Mouse (Mus musculus) heart, adult 2 months (tissue): ENCODE results near the gene Cldn12. TPM values are rescaled to one million over a fixed set of nuclear protein-coding genes. Genes with fewer than 3 reads are reported as not detected.

Source experiments
- DNase-seq, 2 experiments: peaks; one replicate each; pipeline ENCODE4 v3.0.0; 2021
- H3K27ac ChIP-seq: fragments of 200-600 bp; 2 replicates; pipeline ENCODE4 v1.8.1; 2022
- H3K27me3 ChIP-seq: fragments of 200-500 bp; 2 replicates; pipeline ENCODE4 v1.6.1; 2012; ENCODE audit warnings: mild to moderate bottlenecking, low read length, inconsistent platforms, mixed read lengths; ENCODE audit not compliant: control insufficient read depth, insufficient read depth
- H3K36me3 ChIP-seq: fragments of 200-500 bp; 2 replicates; pipeline ENCODE4 v1.6.1; 2012; ENCODE audit warnings: low read length, inconsistent platforms; ENCODE audit not compliant: control insufficient read depth, insufficient read depth
- H3K4me1 ChIP-seq: fragments of 200-500 bp; 2 replicates; pipeline ENCODE4 v1.6.1; 2011; ENCODE audit warnings: low read length; ENCODE audit not compliant: control insufficient read depth, insufficient read depth
- H3K4me3 ChIP-seq: fragments of 200-600 bp; 2 replicates; pipeline ENCODE4 v1.8.1; 2022
- H3K79me2 ChIP-seq: fragments of 200-500 bp; replicated peaks from 2 replicates; pipeline ENCODE4 v1.6.1; 2012; ENCODE audit warnings: mild to moderate bottlenecking, inconsistent platforms, low read length, moderate library complexity, mixed read lengths; ENCODE audit not compliant: control insufficient read depth, insufficient read depth
- H3K9ac ChIP-seq: fragments of 200-500 bp; 2 replicates; pipeline ENCODE4 v1.6.1; 2012; ENCODE audit warnings: low read depth, mild to moderate bottlenecking, control low read depth, inconsistent platforms, low read length, mixed read lengths
- CTCF ChIP-seq: fragments of 200-600 bp; IDR thresholded peaks from 2 replicates; pipeline ENCODE4 v1.8.1; 2022; ENCODE audit warnings: antibody characterized with exemption, mild to moderate bottlenecking, moderate library complexity
- EP300 ChIP-seq: fragments of 200-500 bp; IDR thresholded peaks from 2 replicates; pipeline ENCODE4 v1.6.1; 2011; ENCODE audit warnings: low read depth, low read length, control low read depth; ENCODE audit not compliant: insufficient read depth
- POLR2A ChIP-seq: fragments of 200-500 bp; IDR thresholded peaks from 2 replicates; pipeline ENCODE4 v1.6.1; 2011; ENCODE audit warnings: mild to moderate bottlenecking, low read depth, low read length, control low read depth; ENCODE audit not compliant: insufficient read depth
- WGBS: fragments of 180-500 bp; shearing (Covaris S2); methylation state at CpG from one replicate; pipeline ENCODE4 v1.1.7; 2018; 5-methylcytosine and 5-hydroxymethylcytosine counted together
- intact Hi-C: fragments of 180-260 bp; cut with DNase I; formaldehyde crosslinking; loops from one replicate; pipeline ENCODE4 v1.15.1; 2025
- polyA plus RNA-seq: library from polyadenylated mRNA; depleted of rRNA; stranded (reverse); fragments of >200 nt; gene quantifications from 2 replicates; pipeline ENCODE4 v1.2.3, GENCODE M21; 2012
- total RNA-seq, 2 experiments: library from RNA; stranded (reverse); gene quantifications; 2 replicates each; pipeline ENCODE4 v1.2.3; 2021

Cldn12 gene
- total and polyA plus RNA-seq, 3 experiments = 14.6 to 23.4 (median 15.6) TPM

DNA sequence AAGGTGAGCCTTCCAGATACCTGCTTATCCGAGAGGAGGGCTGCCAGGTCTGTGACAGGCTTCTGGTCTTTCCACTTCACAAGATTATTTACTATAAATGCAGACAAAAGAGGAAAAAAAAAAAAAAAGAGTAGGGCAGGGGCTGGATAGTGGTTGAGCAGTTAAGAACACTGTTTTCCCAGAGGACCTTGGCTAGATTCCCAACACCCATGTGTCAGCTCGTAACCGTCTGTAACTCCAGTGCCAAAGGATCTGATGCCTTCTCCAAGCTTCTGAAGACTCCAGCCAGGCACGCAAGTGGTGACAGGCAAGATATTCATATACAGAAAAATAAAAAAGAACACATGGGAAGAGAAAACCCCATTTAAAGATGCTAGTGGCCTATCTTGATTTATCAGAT lies 11.4 kb downstream of the Cldn12 start:
- no peak overlapping the region for H3K9ac ChIP-seq
- intact Hi-C loops = no loop called here
- H3K79me2 ChIP-seq = no peaks in the 10 kb centered on the region
- 50% methylated on average over 4 of the region's 4 CpGs for WGBS
- H3K27me3 ChIP-seq = no peaks in the 10 kb centered on the region
- H3K4me1 ChIP-seq = no peaks in the 10 kb centered on the region; the same call in 1 of the 2 replicates
- H3K27ac ChIP-seq = no peak overlapping the region
- H3K36me3 ChIP-seq = peaks cover 8% of the 10 kb centered on the region
- no peak for TF ChIP-seq POLR2A
- no peak for TF ChIP-seq CTCF
- no peak for TF ChIP-seq EP300
- no peak for DNase-seq
- H3K4me3 ChIP-seq = no peak overlapping the region

GRCm38 (mm10) chr5:5501583-5501982 lies 13.2 kb downstream of the Cldn12 start:
- Histone ChIP-seq H3K4me1 (no peaks in the 10 kb centered on the region; the same call in 1 of the 2 replicates), H3K79me2 (no peaks in the 10 kb centered on the region), H3K27ac (no peak overlapping the region), H3K27me3 (no peaks in the 10 kb centered on the region), H3K36me3 (peaks cover 3% of the 10 kb centered on the region), H3K9ac (no peak overlapping the region), H3K4me3 (no peak overlapping the region)
- DNase-seq = no peak
- WGBS = 44% methylated on average over 2 of the region's 2 CpGs
- intact Hi-C loops = no loop called here
- TF ChIP-seq POLR2A (no peak), CTCF (no peak), EP300 (no peak)

- intact Hi-C loops = no loop called here
- no peak overlapping the region for H3K9ac ChIP-seq
- 43% methylated on average over 3 of the region's 3 CpGs for WGBS
Observed at GRCm38 (mm10) chr5:5496393-5496792, 18.4 kb downstream of the Cldn12 start.

GRCm38 (mm10) chr5:5495042-5495441 lies 19.7 kb downstream of the Cldn12 start:
- no peaks in the 10 kb centered on the region for H3K27me3 ChIP-seq
- no peak for DNase-seq
- 78% methylated on average over 4 of the region's 4 CpGs for WGBS
- no peaks in the 10 kb centered on the region for H3K36me3 ChIP-seq
- no peak overlapping the region for H3K9ac ChIP-seq
- H3K79me2 ChIP-seq = no peaks in the 10 kb centered on the region
- H3K27ac ChIP-seq = no peak overlapping the region
- TF ChIP-seq CTCF (no peak), EP300 (no peak), POLR2A (no peak)
- H3K4me3 ChIP-seq = no peak overlapping the region
- no peaks in the 10 kb centered on the region for H3K4me1 ChIP-seq
- intact Hi-C loops = no loop called here

More at GRCm38 (mm10) chr5:5496393-5496792, 18.4 kb downstream of the Cldn12 start:
- no peak for TF ChIP-seq CTCF
- no peak for TF ChIP-seq EP300
- no peak for TF ChIP-seq POLR2A
- Histone ChIP-seq H3K36me3 (no peaks in the 10 kb centered on the region), H3K4me3 (no peak overlapping the region), H3K27ac (no peak overlapping the region), H3K4me1 (no peaks in the 10 kb centered on the region), H3K27me3 (no peaks in the 10 kb centered on the region), H3K79me2 (no peaks in the 10 kb centered on the region)
- DNase-seq = no peak

- no peaks in the 10 kb centered on the region for H3K79me2 ChIP-seq
- H3K36me3 ChIP-seq = no peaks in the 10 kb centered on the region
- DNase-seq = no peak
- H3K27me3 ChIP-seq = no peaks in the 10 kb centered on the region
- H3K9ac ChIP-seq = no peak overlapping the region
- TF ChIP-seq POLR2A = no peak
- peak; percentile 98 for TF ChIP-seq CTCF
- 0 out of 2 replicates have a peak, but pooled peaks have one; percentile 37 for TF ChIP-seq EP300
- WGBS = 40% methylated on average over 16 of the region's 16 CpGs
- no peak overlapping the region for H3K4me3 ChIP-seq
- no peak overlapping the region for H3K27ac ChIP-seq
- no peaks in the 10 kb centered on the region for H3K4me1 ChIP-seq
- intact Hi-C loops = loop anchor here (1.0 kb wide), 1 partner anchor 255 kb away; the partner anchor contains the start of gene Steap1
Observed at GRCm38 (mm10) chr5:5494269-5495005, 20.3 kb downstream of the Cldn12 start.

- intact Hi-C loops = no loop called here
- WGBS = 94% methylated on average over 4 of the region's 4 CpGs
- DNase-seq = no peak
- Histone ChIP-seq H3K36me3 (no peaks in the 10 kb centered on the region), H3K27ac (no peak overlapping the region), H3K9ac (no peak overlapping the region), H3K27me3 (no peaks in the 10 kb centered on the region), H3K79me2 (no peaks in the 10 kb centered on the region), H3K4me1 (no peaks in the 10 kb centered on the region), H3K4me3 (no peak overlapping the region)
- TF ChIP-seq POLR2A (no peak), EP300 (no peak), CTCF (no peak)
Observed at GRCm38 (mm10) chr5:5492163-5492562, 22.6 kb downstream of the Cldn12 start.
